Mouse (Mus musculus) urinary bladder, postnatal 25 days (tissue): ENCODE data around the gene Themis2.

Experiments used
- DNase-seq: peaks from one replicate; pipeline ENCODE4 v3.0.0; 2022; ENCODE audit warnings: low spot score

Gene Themis2

DNA sequence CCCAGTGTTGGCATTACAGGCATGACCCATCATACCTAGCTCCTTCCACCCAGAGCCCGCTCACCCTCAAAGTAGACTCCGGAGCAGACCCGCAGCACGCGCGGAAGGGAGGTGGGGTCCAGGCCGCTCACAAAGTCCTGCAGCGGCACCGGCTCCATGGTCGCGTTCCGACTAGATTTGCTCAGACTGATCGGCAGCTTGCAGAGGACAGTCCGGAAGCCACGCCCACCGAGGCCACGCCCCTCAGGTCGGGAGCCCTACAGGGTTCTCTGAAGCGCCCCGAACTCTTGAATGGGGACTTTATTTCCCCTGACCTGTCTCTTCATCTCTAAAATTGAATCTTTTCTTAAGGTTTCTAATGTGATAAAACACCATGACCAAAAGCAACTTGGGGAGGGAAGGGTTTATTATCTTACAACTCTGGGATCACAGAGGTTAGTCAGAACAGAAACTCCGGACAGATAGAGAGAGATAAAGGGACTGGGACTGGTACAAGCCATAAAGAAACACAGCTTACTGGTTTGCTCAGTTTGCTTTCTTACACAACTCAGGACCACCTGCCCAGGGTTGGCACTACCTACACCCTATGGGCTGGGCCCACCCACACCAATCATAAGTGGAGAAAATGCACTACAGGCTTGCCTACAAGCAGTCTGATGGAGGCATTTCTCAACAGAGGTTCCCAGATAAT, at the start of gene Themis2:
Gene Themis2, minus strand, starts transcription at position 192 of the 691 bp plus-strand sequence.
- DNase-seq = peak; percentile 73

DNA sequence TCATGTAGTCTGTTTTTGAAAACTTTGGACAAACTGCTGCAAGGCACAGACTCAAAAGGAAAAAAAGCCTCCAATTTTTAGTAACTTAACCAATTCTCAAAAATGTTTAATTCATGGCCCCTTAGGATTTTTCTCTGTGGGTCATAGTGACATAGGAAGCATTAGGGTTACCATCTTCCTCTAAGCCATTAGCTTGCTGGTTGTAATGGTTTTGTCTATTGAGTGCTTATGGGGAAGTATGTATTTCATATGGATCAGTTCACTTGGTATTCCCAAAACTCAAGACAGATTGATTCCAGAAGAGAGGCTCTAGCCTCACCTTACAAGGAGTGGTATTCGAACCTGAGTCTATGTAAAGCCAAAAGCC, 47.5 kb upstream of the Themis2 start:
- DNase-seq = no peak

DNA sequence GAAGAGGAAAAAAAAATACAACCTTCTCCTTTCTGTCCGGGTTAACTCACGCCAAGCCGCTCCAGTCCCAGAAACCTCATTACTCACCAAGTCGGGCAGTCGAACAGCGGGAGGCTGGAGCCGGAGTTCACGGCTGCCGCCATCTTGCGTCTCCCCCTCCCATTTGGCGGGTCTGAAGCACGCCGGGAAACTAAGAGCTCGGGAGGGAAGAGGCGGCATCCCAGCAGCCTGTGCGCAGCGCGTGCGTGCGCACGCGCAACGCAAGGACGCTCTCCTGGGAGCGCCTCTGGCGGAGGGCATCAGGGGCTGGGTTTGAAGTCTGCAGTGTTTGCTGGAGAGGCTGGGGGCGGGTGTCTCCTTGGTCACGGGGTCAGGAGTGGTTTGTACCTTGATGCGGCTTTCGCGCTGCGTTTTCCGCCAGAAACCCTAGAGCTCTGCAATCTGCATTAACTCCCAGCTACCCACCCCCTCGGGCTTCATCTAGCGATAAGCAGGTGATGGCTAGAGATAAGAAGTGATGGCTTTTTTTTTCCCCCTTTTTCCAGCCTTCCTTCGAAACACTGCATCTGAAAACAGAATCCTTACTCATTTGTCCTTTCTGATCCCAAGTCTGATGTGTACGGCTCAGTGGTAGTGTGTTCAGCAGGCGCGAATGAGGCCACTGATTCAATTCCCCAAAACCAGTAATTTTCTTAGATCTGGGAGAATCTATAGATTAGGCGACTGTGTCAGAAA, 47.0 kb upstream of the Themis2 start, which contains the start of gene Ppp1r8:
Gene Ppp1r8, minus strand, starts transcription at position 200 of the 735 bp plus-strand sequence.
- peak; percentile 71 for DNase-seq

DNA sequence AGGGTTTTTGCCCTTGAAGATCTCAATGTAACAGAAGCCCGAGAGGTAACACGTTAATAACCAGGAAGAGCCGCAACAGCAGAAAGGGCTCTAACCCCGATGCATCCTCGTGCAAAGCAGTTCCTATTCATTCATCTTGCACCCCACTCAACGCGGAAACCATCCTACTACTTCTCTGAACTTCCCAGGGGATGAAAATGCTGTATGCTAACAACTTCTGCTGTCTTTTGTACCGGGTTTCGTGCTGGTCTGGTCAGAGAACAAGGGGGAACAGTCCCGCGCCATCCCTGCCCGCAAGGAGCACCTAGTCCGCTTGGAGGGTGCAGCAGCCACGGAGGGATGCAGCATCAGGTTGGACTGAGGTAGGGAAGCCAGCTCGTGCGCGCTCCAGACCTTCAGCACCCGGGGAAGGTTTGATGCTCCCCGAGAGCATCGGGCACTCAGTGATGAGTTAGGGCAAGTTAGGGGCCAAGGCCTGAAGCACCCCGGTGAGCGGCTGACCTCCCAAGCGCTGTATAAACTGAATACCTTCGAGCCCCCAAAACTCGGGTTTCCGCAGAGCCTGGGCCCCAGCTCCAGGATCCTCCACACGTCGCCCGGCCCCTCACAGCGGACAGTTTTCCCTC, 46.2 kb upstream of the Themis2 start:
- peak; percentile 12 for DNase-seq

DNA sequence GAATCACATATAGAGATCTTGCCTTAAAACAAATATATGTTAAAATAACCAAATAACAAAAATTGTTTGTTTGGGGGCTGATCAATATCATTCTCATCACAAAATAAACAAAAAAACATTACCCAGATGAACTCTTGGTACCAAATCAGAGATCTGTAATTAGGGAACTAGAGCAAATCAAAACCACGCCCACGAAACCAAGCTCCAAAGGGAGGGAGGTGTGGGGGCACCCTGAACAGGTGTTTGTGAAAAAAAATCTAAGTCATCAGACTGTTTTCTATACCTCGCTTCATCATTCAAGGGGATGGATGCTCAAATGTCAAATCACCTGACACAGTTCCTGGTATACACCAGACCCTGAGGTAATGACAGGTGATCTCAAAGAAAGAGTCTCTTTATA, 45.3 kb upstream of the Themis2 start:
- no peak for DNase-seq

DNA sequence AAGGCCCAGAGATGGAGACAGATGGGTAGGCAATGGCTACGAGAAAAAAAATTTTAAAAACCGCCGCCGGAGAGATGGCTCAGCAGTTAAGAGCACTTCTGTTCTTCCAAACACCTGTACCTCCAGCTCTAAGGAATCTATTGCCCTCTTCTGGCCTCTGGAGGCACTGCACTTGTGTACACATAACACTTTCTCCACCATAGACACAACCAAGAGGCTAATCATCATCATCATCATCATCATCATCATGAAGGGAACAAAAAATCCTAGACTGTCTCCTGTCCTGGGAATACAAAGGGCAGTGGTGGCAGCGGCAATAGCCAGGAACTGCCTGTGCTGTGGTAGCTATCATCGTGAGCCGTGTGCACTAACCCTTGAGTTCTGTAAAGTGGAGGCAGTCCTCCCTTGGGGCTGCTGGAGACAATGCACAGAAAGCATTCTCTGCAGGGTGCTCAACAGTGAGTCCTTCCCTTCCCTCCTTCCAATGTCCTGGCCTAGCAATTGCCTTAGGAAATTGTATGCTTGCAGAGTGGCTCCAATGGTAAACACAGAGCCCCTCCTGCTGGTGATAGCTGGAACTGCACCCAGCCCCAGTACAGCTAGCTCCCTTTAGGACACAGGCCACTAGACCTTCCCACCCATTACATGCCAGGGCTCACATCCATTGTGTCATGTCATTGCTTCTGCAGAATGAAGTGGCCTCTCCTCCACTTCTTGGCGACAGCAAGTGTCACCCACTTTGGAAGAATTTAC, 27.6 kb upstream of the Themis2 start:
- peak; percentile 56 for DNase-seq

DNA sequence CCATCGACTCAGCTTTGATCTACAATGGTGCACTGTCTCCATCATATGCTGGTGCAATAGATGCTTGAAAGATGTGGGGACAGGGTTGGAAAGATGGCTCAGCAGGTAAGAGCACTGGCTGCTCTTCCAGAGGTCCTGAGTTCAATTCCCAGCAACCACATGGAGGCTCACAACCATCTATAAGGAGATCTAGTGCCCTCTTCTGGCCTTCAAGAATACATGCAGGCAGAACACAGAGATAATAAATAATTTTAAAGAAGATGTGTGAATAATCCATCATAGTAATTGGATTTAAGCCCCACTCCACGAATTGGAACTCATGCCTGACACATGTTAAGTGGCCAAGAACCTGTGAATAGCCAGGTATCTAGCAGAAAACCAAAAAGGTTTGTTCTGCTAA, 22.3 kb upstream of the Themis2 start:
- DNase-seq = no peak

DNA sequence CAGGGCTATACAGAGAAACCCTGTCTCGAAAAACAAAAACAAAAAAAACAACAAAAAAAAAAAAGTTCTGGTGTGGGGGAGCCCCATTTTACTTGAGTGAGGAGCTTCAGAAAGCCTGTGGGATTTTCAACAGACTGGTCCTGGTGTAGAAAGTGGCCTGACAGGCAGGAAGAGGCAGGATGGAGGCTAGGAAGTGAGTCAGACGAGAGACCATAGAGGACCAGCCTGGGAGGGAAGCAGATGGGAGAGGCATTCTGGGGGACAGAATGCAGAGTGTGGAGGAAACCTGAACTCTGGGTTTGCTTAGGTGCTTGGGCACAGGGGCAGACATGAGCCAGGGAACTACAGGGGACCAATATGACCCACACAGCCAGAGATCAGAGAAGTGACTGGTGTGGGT, 20.7 kb upstream of the Themis2 start:
- DNase-seq = no peak

DNA sequence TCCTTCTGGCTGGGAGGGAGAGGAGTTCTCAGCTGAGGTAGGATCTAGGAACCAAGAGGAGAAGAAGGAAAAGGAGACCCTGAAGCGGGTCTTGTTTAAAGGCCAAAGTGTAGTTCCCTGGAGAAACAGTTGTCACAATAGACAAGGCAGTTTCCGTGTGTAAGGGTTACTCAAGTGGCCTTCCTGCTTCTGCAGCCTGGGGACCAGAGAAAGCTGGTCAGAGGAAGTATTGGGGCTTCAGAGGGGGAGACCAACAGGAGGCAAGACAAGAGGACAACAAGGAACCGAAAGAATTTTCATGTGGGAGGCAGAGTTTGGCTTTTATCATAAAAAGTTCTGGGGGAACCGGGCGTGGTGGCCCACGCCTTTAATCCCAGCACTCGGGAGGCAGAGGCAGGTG, 20.2 kb upstream of the Themis2 start:
- DNase-seq = no peak

DNA sequence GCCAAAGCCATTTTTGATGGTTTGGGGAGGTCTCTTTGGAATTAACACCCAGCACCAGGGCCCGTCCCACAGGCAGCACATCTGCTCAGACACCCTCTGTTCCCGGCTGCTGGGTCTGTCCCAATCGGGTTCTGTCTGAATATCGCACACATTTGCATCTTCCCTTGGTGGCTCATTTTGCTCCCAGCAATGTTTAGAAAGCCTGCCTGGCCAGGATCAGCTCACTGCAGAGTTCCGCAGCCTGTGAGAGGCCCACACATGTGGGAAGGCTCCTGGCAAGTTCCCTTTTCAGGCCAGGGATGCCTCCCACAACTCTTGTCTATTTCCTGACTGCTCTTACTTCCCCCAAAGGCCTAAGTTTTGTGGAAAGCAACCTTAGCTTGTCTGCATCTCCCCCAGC, 13.4 kb upstream of the Themis2 start:
- DNase-seq = no peak

DNA sequence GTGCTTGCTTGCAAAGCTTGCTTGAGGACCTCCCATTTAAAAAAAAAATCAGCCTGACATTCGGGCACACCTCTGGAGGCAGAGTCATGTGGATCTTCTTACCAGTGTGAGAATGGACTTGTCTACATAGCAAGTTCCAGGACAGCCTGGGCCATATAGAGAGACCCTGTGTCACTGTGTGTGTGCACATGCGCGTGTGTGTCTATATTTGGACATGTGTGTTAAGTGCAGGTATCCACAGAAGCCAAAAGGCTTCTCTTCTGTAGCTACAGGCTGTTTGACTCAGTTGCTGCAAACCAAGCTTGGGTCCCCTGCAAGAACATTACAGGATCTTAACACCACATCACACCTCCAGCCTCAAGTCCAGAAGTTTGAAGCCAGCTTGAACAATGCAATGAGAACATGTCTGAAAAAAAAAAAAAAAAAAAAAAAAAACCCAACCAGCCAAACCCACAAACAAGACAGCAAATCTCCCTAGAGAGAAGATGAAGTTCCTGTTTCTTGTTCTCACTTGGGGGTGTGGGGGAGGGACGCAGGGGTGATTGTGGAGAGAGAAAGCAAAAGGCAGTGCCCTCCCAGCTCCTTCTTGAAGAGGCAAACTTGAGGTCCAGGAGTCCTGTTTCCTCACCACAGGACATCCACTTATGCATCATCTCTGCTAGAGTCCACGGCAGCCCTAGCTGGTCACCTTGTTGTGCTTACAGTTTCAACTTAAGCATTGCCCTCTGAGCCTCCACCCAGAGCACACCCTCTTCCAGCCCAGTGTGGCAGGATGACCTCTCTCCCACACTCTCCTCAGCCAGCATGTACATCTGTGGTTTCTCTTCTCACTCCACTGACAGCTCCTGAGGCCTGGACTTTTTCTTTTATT, 11.8 kb upstream of the Themis2 start:
- no peak for DNase-seq

DNA sequence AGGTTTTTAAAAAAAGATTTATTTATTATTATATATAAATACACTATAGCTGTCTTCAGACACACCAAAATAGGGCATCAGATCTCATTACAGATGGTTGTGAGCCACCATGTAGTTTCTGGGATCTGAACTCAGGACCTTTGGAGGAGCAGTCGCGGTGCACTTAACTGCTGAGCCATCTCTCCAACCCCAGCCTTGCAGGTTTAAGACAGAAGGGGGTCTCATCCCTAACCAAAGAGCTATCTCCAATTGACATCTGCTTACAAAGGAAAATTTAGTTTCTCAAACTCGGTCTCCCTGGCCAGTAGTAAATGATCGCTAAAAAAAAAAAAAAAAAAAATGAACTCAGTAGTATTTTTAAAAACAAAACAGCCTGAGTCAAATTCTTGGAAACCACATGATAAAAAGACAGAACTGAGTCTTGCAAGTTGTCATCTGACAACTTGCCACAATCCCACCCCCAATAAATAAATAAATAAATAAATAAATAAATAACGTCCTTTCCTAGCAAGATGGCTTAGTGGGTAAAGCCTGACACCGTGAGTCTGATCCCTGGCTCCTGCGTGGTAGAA, 10.5 kb upstream of the Themis2 start:
- no peak for DNase-seq

DNA sequence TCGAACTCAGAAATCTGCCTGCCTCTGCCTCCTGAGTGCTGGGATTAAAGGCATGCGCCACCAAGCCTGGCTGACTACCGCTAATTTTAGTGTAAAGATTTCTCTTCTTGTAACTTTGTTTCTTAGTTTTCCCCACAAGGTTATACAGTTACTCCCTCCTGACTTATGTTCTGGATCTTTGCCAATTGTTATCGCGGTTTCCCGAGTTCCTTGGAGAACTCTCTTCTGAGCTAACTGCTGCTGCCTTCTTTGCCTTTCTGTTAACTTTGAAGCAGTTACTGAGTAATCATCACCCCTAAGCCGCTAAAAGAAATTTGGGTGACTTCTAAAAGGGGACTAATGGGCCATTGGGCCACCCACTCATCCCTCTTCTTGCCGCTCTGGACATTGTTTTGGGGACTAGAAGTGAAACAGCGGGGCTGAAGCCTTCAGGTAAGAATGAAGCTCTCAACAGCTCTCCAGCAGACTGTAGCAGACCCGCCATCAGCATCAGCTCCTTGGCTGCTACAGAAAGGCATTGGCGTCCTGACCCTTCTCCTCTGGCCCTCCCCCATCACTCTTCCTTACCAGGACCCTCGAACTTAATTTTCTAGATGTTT, 9.5 kb upstream of the Themis2 start:
- no peak for DNase-seq

DNA sequence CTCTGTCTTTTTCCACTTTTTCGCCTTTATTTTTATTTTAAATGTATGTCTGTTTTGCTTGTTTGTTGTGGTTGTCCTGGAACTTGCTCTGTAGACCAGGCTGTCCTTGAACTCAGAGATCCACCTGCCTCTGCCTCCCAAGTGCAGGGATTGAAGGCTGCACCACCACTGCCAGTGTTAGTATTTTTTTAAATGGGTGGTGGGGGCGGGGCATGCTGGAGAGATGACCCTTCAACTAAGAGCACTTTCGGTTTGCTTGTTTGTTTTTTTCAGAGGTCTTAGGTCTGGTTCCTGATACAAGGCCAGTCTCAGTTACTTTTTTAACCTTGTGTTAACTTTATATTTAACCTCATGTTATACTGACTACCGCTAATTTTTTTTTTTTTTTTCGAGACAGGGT, 9.0 kb upstream of the Themis2 start:
- DNase-seq = no peak

DNA sequence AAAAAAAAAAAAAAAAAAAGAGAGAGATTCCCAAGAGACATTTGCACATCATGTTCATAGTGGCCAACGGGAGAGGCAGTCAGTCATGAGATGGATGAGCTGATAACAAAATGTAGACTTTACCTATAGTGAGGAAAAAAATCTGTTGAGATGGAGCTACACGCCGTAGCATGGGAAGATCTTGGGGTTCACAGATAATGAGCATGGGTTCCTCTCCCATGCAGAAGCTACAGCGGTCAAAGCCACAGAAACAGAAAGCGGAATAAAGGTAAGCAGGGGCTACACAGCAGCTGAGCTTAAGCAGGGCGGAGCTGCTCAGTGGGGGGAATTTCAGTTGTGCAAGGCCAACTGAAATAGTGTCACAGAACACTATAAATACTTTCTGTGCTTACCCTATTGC, 8.1 kb upstream of the Themis2 start:
- no peak for DNase-seq

DNA sequence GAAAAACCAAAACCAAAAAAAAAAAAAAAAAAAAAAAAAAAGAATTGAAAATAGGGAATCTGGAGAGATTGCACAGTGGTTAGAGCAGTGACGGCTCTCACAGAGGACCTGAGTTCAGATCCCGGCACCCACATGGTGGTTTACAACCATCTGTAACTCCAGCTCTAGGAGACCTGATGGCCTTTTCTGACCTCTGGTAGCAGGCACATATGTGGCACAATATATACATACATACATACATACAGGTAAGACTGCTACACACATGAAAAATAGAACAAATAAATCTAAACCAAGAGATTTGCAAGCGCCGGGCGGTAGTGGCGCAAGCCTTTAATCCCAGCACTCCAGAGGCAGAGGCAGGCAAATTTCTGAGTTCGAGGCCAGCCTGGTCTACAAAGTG, 7.7 kb upstream of the Themis2 start:
- DNase-seq = no peak

DNA sequence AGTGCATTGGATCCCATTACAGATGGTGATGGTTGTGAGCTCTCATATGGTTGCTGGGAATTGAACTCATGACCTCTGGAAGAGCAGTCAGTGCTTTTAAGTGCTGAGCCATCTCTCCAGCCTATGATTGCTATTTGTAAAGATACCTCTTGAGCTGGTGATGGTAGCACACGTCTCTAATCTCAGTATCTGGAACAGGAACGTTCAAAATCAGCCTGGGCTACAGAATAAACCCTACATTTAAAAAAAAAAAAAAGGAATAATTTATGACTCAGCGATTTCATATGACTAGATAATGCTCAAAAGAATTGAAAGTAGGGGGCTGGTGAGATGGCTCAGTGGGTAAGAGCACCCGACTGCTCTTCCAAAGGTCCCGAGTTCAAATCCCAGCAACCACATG, 7.0 kb upstream of the Themis2 start:
- DNase-seq = no peak

DNA sequence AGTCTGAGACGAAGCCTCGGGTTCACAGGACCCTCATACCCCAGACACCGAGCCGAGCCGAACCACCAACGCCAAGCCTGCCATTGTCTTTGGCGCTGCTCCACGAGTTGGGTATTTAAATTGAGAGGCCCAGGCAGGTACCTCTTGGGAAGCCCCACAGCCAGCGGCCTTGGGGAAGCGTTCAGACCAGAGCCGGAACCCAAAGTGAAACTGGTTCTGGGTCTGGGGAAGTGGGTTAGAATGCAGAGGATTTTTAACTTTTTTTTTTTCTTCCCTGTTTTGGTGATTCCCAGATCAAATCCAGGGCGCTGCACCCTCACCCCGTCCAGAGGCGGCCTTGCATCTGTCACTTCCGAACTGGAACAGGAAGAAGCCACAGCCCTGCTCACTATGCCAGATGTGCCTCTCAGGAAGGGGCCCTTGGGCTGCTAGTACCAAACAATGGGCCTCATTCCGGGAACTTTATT, 6.0 kb upstream of the Themis2 start:
- no peak for DNase-seq

DNA sequence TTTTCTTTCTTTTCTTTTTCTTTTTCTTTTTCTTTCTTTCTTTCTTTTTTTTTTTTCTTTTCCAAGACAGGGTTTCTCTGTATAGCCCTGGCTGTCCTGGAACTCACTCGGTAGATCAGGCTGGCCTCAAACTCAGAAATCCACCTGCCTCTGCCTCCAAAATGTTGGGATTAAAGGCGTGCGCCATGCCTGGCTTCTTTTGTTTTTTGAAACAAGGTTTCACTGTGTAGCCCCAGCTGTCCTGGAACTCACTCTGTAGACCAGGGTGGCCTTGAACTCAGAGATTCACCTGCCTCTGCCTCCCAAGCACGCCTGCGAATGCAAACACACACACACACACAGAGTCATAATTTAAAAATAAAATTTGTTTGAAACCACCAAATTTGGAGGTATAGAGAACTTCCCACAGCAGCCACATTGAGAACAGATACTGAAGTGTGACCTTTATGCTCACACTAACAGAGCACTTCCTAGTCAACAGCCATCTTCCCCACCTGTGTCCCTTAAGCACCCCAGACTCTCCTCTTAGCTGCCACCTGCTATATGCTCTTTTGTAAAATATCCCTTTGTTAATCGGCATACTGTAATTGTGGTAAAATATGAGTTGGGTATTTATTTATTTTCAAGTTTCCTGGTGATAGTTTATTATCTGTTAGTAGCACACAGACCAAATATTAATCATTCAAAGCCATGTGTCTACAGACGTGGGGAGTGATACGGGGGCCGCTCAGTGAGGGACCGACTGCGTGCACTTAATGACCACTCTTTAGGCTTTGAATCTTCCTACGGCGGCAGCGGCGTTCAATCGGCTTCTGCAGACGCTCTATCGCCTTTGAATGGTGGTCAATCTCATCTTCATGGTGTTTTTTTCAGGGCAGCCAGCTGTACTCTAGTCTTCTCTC, 5.2 kb upstream of the Themis2 start:
- no peak for DNase-seq

DNA sequence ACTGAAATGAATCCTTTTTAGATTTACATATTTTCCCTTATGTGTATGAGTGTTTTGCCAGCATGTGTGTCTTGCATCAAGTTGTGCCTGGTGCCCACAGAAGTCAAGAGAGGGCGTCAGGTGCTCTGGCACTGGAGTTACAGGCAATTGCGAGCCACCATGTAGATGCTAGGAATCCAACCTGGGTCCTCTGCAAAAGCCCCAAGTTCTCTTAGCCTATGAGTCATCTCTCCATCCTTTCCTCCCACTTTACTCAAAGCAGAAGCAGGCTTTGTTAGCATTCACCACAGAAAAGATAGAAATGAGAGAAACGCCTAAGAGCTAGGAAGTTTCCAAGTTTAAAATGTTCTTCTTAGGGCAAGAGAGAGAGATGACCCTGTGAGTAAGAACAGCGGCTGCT, 3.7 kb upstream of the Themis2 start:
- no peak for DNase-seq
